Mouse (Mus musculus) embryonic fibroblast, embryonic 13.5 days (primary cell): ENCODE results near the gene Hccs.

Source experiments
- CTCF ChIP-seq: IDR thresholded peaks from 2 replicates; pipeline ENCODE4 v1.5.1; 2011; ENCODE audit warnings: mild to moderate bottlenecking, control low read depth, low read length, moderate library complexity, borderline replicate concordance; ENCODE audit not compliant: insufficient read depth
- POLR2A ChIP-seq: IDR thresholded peaks from 2 replicates; pipeline ENCODE4 v1.6.1; 2011; ENCODE audit warnings: low read depth, mild to moderate bottlenecking, control low read depth, low read length, moderate library complexity

- no peak for TF ChIP-seq POLR2A
- TF ChIP-seq CTCF = no peak
These were observed 5.9 kb upstream of the Hccs start for GRCm38 (mm10) chrX:169325929-169326595.
